Mouse (Mus musculus): ENCODE measurements around the gene Otud4. TPM values are rescaled to one million over a fixed set of nuclear protein-coding genes. Genes with fewer than 3 reads are reported as not detected.
A peak's percentile ranks its signal among the peaks of the same experiment; 100 is the strongest.

Otud4 gene
- polyA plus RNA-seq, 1 experiment: 14.0 TPM

DNA sequence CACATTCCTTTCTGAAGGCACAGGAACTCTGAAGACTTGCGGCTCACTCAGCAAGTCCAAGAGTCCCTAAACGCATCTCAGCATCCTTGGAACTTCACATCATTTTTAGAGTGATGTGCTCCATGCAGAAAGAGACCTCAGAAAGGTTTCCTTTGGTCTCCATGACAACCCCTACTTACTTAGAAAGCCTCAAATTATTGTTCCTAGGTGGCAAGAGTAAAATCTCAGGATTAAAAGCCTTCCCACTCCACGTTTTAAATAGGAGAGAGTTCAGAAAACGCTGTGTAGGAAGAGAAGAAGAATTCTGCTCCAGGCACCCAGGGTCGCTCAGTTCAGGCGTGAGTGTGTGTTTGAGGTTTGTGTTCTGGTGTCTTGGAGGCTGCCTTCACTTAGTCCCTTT lies 27.1 kb upstream of the Otud4 start:
- TF ChIP-seq POLR2A (IDR thresholded peaks at IDR 0.05; ENCODE audit: low read depth, low read length): no peak
- no peak for TF ChIP-seq CTCF (conservative IDR thresholded peaks at IDR 0.05; ENCODE audit: insufficient read depth, insufficient read length, low read depth, low read length)
- 73% methylated on average over 6 of the region's 6 CpGs for WGBS
- no peak for DNase-seq
- H3K27me3 ChIP-seq (replicated peaks; ENCODE audit: control insufficient read depth, insufficient read depth, low read length): no peaks in the 10 kb centered on the region
- H3K27ac ChIP-seq (ENCODE audit: insufficient read depth, low read depth, low read length): no peak overlapping the region
- peaks cover 5% of the 10 kb centered on the region for H3K4me1 ChIP-seq (ENCODE audit: control insufficient read depth, insufficient read depth, low read length)
- H3K36me3 ChIP-seq (ENCODE audit: control insufficient read depth, insufficient read depth, low read length): no peaks in the 10 kb centered on the region
- H3K4me3 ChIP-seq (ENCODE audit: insufficient read depth, low read depth, low read length): no peak overlapping the region

DNA sequence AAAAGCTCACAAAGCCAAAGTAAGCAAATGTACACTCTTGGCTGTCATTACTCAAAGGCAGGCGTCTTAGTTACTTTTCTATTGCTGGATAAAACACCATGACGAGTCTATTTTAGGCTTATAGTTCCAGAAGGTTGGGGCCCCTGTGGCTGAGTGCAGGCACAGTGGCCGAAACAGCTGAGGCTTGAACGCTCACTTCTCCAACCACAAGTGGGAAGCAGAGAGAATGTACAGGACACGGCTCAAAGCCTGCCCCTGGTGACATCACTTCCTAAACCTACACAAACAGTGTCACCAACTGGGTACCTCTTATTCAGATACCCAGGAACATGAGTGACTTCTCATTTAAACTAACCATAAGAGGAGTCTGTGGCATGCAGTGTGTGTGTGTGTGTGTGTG lies 26.5 kb upstream of the Otud4 start:
- no peaks in the 10 kb centered on the region for H3K27me3 ChIP-seq (replicated peaks; ENCODE audit: control insufficient read depth, insufficient read depth, low read length)
- no peak for DNase-seq
- no peak overlapping the region for H3K4me3 ChIP-seq (ENCODE audit: insufficient read depth, low read depth, low read length)
- H3K4me1 ChIP-seq (ENCODE audit: control insufficient read depth, insufficient read depth, low read length): peaks cover 5% of the 10 kb centered on the region
- no peak for TF ChIP-seq CTCF (conservative IDR thresholded peaks at IDR 0.05; ENCODE audit: insufficient read depth, insufficient read length, low read depth, low read length)
- no peak for TF ChIP-seq POLR2A (IDR thresholded peaks at IDR 0.05; ENCODE audit: low read depth, low read length)
- no peaks in the 10 kb centered on the region for H3K36me3 ChIP-seq (ENCODE audit: control insufficient read depth, insufficient read depth, low read length)
- 62% methylated on average over 5 of the region's 5 CpGs for WGBS
- H3K27ac ChIP-seq (ENCODE audit: insufficient read depth, low read depth, low read length): no peak overlapping the region

DNA sequence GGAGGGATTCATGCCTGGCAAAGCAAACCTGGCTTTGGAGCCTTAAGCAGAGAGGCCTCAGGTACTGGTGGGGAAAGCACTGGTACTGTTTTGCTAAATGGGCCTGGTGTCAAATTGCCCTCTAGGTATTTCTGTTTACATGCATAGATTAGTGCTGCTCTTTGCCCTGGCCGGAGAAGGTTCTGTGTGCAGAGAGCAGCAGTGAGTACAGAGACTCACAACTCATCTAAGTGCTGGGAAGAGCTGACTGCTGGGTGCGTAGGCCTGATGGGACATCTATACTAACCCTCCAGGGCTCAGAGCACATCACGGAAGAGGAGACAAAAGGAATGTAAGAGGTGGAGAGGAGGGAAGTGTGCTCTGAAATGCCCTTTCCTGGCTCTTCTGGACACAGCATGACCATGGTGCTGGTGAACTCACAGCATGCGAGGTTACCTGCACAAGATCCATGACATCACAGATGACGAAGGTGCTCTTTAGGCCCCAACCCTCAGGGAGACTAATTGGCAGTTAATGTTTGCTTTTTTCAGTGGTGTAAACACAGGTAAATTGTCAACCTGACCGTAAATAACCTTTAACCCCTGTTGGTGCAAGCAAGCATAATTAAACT lies 23.6 kb upstream of the Otud4 start:
- Histone ChIP-seq H3K27ac (ENCODE audit: insufficient read depth, low read depth, low read length) (no peak overlapping the region), H3K4me1 (ENCODE audit: control insufficient read depth, insufficient read depth, low read length) (peaks cover 5% of the 10 kb centered on the region), H3K36me3 (ENCODE audit: control insufficient read depth, insufficient read depth, low read length) (no peaks in the 10 kb centered on the region), H3K4me3 (ENCODE audit: insufficient read depth, low read depth, low read length) (no peak overlapping the region), H3K27me3 (replicated peaks; ENCODE audit: control insufficient read depth, insufficient read depth, low read length) (no peaks in the 10 kb centered on the region)
- WGBS: 46% methylated on average over 6 of the region's 6 CpGs
- TF ChIP-seq CTCF (conservative IDR thresholded peaks at IDR 0.05; ENCODE audit: insufficient read depth, insufficient read length, low read depth, low read length) (no peak), POLR2A (IDR thresholded peaks at IDR 0.05; ENCODE audit: low read depth, low read length) (no peak)
- peak; percentile 52 for DNase-seq

- Histone ChIP-seq H3K4me3 (ENCODE audit: insufficient read depth, low read depth, low read length) (no peak overlapping the region), H3K27ac (ENCODE audit: insufficient read depth, low read depth, low read length) (no peak overlapping the region), H3K36me3 (ENCODE audit: control insufficient read depth, insufficient read depth, low read length) (no peaks in the 10 kb centered on the region), H3K27me3 (replicated peaks; ENCODE audit: control insufficient read depth, insufficient read depth, low read length) (no peaks in the 10 kb centered on the region), H3K4me1 (ENCODE audit: control insufficient read depth, insufficient read depth, low read length) (peaks cover 5% of the 10 kb centered on the region)
- 71% methylated on average over 5 of the region's 5 CpGs for WGBS
- TF ChIP-seq POLR2A (IDR thresholded peaks at IDR 0.05; ENCODE audit: low read depth, low read length) (no peak), CTCF (conservative IDR thresholded peaks at IDR 0.05; ENCODE audit: insufficient read depth, insufficient read length, low read depth, low read length) (no peak)
- no peak for DNase-seq
These were observed 20.5 kb upstream of the Otud4 start for GRCm38 (mm10) chr8:79618906-79619305.

DNA sequence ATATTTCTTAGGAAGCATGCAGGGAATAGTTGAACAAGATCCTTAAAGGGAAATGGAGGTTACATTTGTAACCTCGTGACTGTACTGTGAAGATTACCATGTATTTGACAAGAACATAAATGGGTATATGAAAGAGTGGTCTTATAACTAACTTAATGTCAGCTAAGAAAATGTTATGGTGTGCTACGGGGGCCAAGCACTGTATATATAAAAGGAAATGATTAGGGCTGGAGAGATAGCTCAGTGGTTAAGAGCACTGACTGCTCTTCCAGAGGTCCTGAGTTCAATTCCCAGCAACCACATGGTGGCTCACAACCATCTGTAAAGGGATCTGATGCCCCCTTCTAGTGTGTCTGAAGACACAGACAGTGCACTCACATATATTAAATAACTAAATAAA lies 20.1 kb upstream of the Otud4 start:
- Histone ChIP-seq H3K4me1 (ENCODE audit: control insufficient read depth, insufficient read depth, low read length) (peaks cover 5% of the 10 kb centered on the region), H3K27me3 (replicated peaks; ENCODE audit: control insufficient read depth, insufficient read depth, low read length) (no peaks in the 10 kb centered on the region), H3K36me3 (ENCODE audit: control insufficient read depth, insufficient read depth, low read length) (no peaks in the 10 kb centered on the region), H3K27ac (ENCODE audit: insufficient read depth, low read depth, low read length) (no peak overlapping the region), H3K4me3 (ENCODE audit: insufficient read depth, low read depth, low read length) (no peak overlapping the region)
- DNase-seq: no peak
- TF ChIP-seq CTCF (conservative IDR thresholded peaks at IDR 0.05; ENCODE audit: insufficient read depth, insufficient read length, low read depth, low read length): no peak
- TF ChIP-seq POLR2A (IDR thresholded peaks at IDR 0.05; ENCODE audit: low read depth, low read length): no peak
- 80% methylated on average over 2 of the region's 2 CpGs for WGBS

DNA sequence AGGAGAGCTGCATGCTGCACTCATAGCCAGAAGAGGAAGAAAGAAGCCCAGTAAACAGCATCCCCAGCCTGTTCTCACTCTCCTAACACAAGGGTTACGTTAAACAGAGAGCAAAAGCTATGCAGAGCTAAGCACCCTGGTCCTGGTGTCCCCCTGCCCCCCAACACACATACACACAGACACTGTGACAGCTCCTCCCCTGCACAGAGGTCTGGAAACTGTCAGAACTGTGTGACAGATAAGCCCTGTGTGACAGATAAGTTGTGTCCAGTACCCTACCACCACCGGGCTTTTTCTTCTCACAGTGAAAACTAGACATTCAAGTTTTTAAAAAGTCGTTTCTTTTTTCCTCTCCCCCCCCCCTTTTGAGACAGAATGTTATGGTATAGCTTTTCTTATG lies 19.4 kb upstream of the Otud4 start:
- 42% methylated on average over 3 of the region's 3 CpGs for WGBS
- Histone ChIP-seq H3K4me1 (ENCODE audit: control insufficient read depth, insufficient read depth, low read length) (peaks cover 5% of the 10 kb centered on the region), H3K27me3 (replicated peaks; ENCODE audit: control insufficient read depth, insufficient read depth, low read length) (no peaks in the 10 kb centered on the region), H3K27ac (ENCODE audit: insufficient read depth, low read depth, low read length) (no peak overlapping the region), H3K4me3 (ENCODE audit: insufficient read depth, low read depth, low read length) (no peak overlapping the region), H3K36me3 (ENCODE audit: control insufficient read depth, insufficient read depth, low read length) (no peaks in the 10 kb centered on the region)
- no peak for DNase-seq
- TF ChIP-seq CTCF (conservative IDR thresholded peaks at IDR 0.05; ENCODE audit: insufficient read depth, insufficient read length, low read depth, low read length) (no peak), POLR2A (IDR thresholded peaks at IDR 0.05; ENCODE audit: low read depth, low read length) (no peak)

- TF ChIP-seq POLR2A (IDR thresholded peaks at IDR 0.05; ENCODE audit: low read depth, low read length): no peak
- no peak for TF ChIP-seq CTCF (conservative IDR thresholded peaks at IDR 0.05; ENCODE audit: insufficient read depth, insufficient read length, low read depth, low read length)
- peak; percentile 28 for DNase-seq
- WGBS: 67% methylated on average over 9 of the region's 9 CpGs
- Histone ChIP-seq H3K4me3 (ENCODE audit: insufficient read depth, low read depth, low read length) (no peak overlapping the region), H3K27ac (ENCODE audit: insufficient read depth, low read depth, low read length) (no peak overlapping the region), H3K27me3 (replicated peaks; ENCODE audit: control insufficient read depth, insufficient read depth, low read length) (no peaks in the 10 kb centered on the region), H3K36me3 (ENCODE audit: control insufficient read depth, insufficient read depth, low read length) (no peaks in the 10 kb centered on the region), H3K4me1 (ENCODE audit: control insufficient read depth, insufficient read depth, low read length) (peaks cover 5% of the 10 kb centered on the region)
These were observed 18.7 kb upstream of the Otud4 start for GRCm38 (mm10) chr8:79620489-79621276.

All from kidney, adult 2 months (tissue).